In genomic region chr8:92678407-92678806, GRCm38 (mm10) we compare ENCODE assay signal across 10 mouse cellular contexts. TPM values are rescaled to one million over a fixed set of nuclear protein-coding genes. Genes with fewer than 3 reads are reported as not detected.
DNase-seq lines count a peak whose midpoint lies in the region; ATAC-seq and TF ChIP-seq lines count a peak whose summit lies in the region.
"Had no signal": no experiment of that assay in that cellular context is flagged by ENCODE, and none has a peak within 500 bp of the region (broad histone marks: within the 10 kb centered on the region; RNA-seq: fewer than 3 reads in every experiment).

No protein-coding gene starts in this region.

- TF ChIP-seq CTCF in ES-Bruce4 (IDR thresholded peaks at IDR 0.05; ENCODE audit: low read depth, low read length): no peak

- peaks cover 23% of the 10 kb centered on the region for H3K27me3 ChIP-seq in ES-Bruce4 (ENCODE audit: control insufficient read depth, insufficient read depth, low read length, poor library complexity, severe bottlenecking)
- peaks cover 95% of the 10 kb centered on the region for H3K27me3 ChIP-seq in embryonic facial prominence, embryonic 10.5 days (replicated peaks; ENCODE audit: low read depth, poor library complexity, severe bottlenecking)
- H3K27me3 ChIP-seq in liver, embryonic 13.5 days: peaks cover 77% of the 10 kb centered on the region

- 0 out of 2 replicates have a peak overlapping the region, but pooled peaks have one; percentile 10 for H3K4me2 ChIP-seq in liver, embryonic 13.5 days

- no peak for TF ChIP-seq POLR2A in ES-Bruce4 (IDR thresholded peaks at IDR 0.05; ENCODE audit: insufficient read depth, low read length)

- H3K9ac ChIP-seq in ES-Bruce4 (ENCODE audit: low read depth, poor library complexity, severe bottlenecking): 0 out of 2 replicates have a peak overlapping the region, but pooled peaks have one; percentile 5
- H3K9ac ChIP-seq in liver, embryonic 13.5 days: no peak overlapping the region

- WGBS in embryonic facial prominence, embryonic 10.5 days: 10% methylated on average over 16 of the region's 16 CpGs
- 12% methylated on average over 16 of the region's 16 CpGs for WGBS in liver, embryonic 13.5 days (ENCODE audit: insufficient replicate concordance)

- no peaks in the 10 kb centered on the region for H3K36me3 ChIP-seq in ES-Bruce4 (ENCODE audit: control insufficient read depth, insufficient read depth, low read length, poor library complexity, severe bottlenecking)
- no peaks in the 10 kb centered on the region for H3K36me3 ChIP-seq in embryonic facial prominence, embryonic 10.5 days (replicated peaks)
- H3K36me3 ChIP-seq in liver, embryonic 13.5 days: no peaks in the 10 kb centered on the region

- peak overlapping the region; percentile 40 for H3K4me3 ChIP-seq in ES-Bruce4 (ENCODE audit: low read depth, low read length)
- peak overlapping the region; percentile 46 for H3K4me3 ChIP-seq in embryonic facial prominence, embryonic 10.5 days
- no peak overlapping the region for H3K4me3 ChIP-seq in liver, embryonic 13.5 days (replicated peaks)

- peak; percentile 49 for DNase-seq in embryonic facial prominence, embryonic 10.5 days (ENCODE audit: low spot score)
- DNase-seq in kidney, adult 11 months: peak; percentile 23
- DNase-seq in liver, embryonic 13.5 days: no peak
- DNase-seq in cerebellum, postnatal 14 days: no peak
- DNase-seq in natural killer cell, adult 2 months (ENCODE audit: low spot score in 2 of 2): no peak
- DNase-seq in layer of hippocampus, adult 8-10 months (ENCODE audit: low spot score in 2 of 2): no peak

- no peaks in the 10 kb centered on the region for H3K4me1 ChIP-seq in ES-Bruce4 (ENCODE audit: control insufficient read depth, insufficient read depth, low read length)
- H3K4me1 ChIP-seq in embryonic facial prominence, embryonic 10.5 days: peaks cover 31% of the 10 kb centered on the region
- H3K4me1 ChIP-seq in liver, embryonic 13.5 days (replicated peaks): 0 out of 2 replicates have a peak, but pooled peaks cover 3% of the 10 kb centered on the region

- no peaks in the 10 kb centered on the region for H3K9me3 ChIP-seq in ES-Bruce4 (replicated peaks; ENCODE audit: control insufficient read depth, insufficient read depth, low read length, poor library complexity, severe bottlenecking)
- no peaks in the 10 kb centered on the region for H3K9me3 ChIP-seq in embryonic facial prominence, embryonic 10.5 days
- H3K9me3 ChIP-seq in liver, embryonic 13.5 days (replicated peaks): no peaks in the 10 kb centered on the region

- no peak overlapping the region for H3K27ac ChIP-seq in ES-Bruce4 (ENCODE audit: insufficient read depth, low read length)
- no peak overlapping the region for H3K27ac ChIP-seq in embryonic facial prominence, embryonic 10.5 days (replicated peaks)
- H3K27ac ChIP-seq in liver, embryonic 13.5 days: no peak overlapping the region

- no peak for TF ChIP-seq EP300 in ES-Bruce4 (IDR thresholded peaks at IDR 0.05; ENCODE audit: insufficient read depth, low read depth, low read length)

- ATAC-seq in liver, embryonic 13.5 days (ENCODE audit: low read depth): no peak
- ATAC-seq in frontal cortex, adult (ENCODE audit: low TSS enrichment): no peak
- ATAC-seq: Patski had no signal

RNA-seq across cellular contexts. Expression of gene Irx6, which starts 4.3 kb away (rescaled TPM):
- polyA plus RNA-seq in ES-Bruce4 (2011; ENCODE audit: insufficient read depth, insufficient read length, low read depth, missing spikeins): not detected in 2 replicates
- polyA plus RNA-seq in embryonic facial prominence, embryonic 10.5 days (2016; fragmentation: Nextera tagmentation; extraction: Ambion mirVana): 0.11 and 0.37 TPM in 2 replicates
- not detected in 2 replicates for polyA plus RNA-seq in liver, embryonic 13.5 days (2015; fragmentation: Nextera tagmentation; extraction: Ambion mirVana)
- under 1 TPM; 0.20 to 0.43 (median 0.26) TPM for total RNA-seq in layer of hippocampus, adult 8-10 months (2022)
- polyA plus RNA-seq: Patski; testis, adult 2 months had no signal

Comparison
In these comparisons a context has a peak if more than half of its experiments do, and no peak if none do; other contexts are left out.
1. DNase-seq: peak in embryonic facial prominence, embryonic 10.5 days (single experiment) and kidney, adult 11 months (single experiment); none in liver, embryonic 13.5 days (single experiment), cerebellum, postnatal 14 days (0 of 2), natural killer cell, adult 2 months (0 of 2) and layer of hippocampus, adult 8-10 months (0 of 2).